Mouse (Mus musculus): ENCODE measurements around the gene Vmn2r36. TPM values are rescaled to one million over a fixed set of nuclear protein-coding genes. Genes with fewer than 3 reads are reported as not detected.

The Vmn2r36 gene
- total RNA-seq (2023), result not detected

GRCm38 (mm10) chr7:7902395-7902794 is at the start of gene Vmn2r36:
Gene Vmn2r36 (minus strand): TSS chr7:7902495.

Other genes starting within 250 kb of the Vmn2r36 start
- not detected for gene Vmn2r34, start 213.0 kb downstream of the Vmn2r36 start, total RNA-seq (2023)
- not detected for gene Vmn2r35, start 82.6 kb downstream of the Vmn2r36 start, total RNA-seq (2023)